Mouse (Mus musculus): ENCODE data around the gene C1qtnf6. TPM values are rescaled to one million over a fixed set of nuclear protein-coding genes. Genes with fewer than 3 reads are reported as not detected.

Gene C1qtnf6
- polyA plus RNA-seq, 1 experiment from 2014 or later, result 41.2 TPM

DNA sequence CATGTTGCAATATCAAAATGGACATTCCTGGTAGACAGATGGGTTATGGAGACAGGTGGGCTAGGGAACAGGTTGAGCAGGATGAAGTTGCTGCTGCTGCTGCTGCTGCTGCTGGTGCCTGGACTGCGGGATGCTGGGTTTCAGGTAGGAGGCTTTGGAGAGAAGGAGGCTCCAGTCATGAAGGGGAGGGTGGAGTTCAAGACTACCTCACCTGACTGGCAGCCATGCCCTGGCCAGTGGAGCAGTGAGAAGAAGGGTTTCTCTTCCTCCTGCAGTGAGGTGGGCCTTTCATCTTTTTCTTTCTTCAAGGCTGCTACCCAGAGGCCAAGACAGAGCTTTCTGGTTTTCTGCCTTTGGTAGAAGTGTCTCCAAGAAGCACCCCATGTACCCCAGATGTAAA, 54.3 kb downstream of the C1qtnf6 start:
- Histone ChIP-seq H3K9ac (no peak overlapping the region), H3K4me3 (no peak overlapping the region), H3K9me3 (no peaks in the 10 kb centered on the region), H3K4me2 (no peak overlapping the region), H3K27ac (no peak overlapping the region), H3K27me3 (no peaks in the 10 kb centered on the region), H3K36me3 (no peaks in the 10 kb centered on the region), H3K4me1 (0 out of 2 replicates have a peak, but pooled peaks cover 2% of the 10 kb centered on the region)
- ATAC-seq (ENCODE audit: insufficient number of reproducible peaks, insufficient read depth, low FRiP score, low TSS enrichment, low read depth), result no peak
- WGBS, result 76% methylated on average over 1 of the region's 1 CpGs

DNA sequence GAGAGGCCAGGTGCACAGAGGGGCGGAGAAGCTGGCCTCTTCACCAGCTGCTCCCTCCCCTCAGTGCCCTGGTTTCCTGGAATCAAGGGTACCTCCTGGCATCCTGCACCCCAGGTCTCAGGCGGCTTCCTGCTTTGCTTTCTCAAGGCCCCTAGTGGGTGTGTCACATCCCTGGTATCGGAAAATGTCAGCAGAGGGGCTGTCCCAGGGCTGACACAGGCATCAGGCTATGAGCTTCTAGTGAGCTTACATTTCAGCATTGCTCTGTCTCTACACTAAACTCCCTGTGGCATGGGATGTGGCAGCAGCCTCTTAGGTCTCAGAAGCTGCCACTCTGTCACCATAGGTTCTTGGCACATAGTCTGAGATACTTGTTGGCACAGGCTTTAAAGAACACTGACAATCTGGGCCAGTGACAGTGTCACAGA, 55.6 kb downstream of the C1qtnf6 start:
- Histone ChIP-seq H3K27me3 (no peaks in the 10 kb centered on the region), H3K4me1 (0 out of 2 replicates have a peak, but pooled peaks cover 2% of the 10 kb centered on the region), H3K4me2 (no peak overlapping the region), H3K4me3 (no peak overlapping the region), H3K9ac (no peak overlapping the region), H3K9me3 (no peaks in the 10 kb centered on the region), H3K27ac (no peak overlapping the region), H3K36me3 (no peaks in the 10 kb centered on the region)
- WGBS, result 60% methylated on average over 3 of the region's 3 CpGs
- no peak for ATAC-seq (ENCODE audit: insufficient number of reproducible peaks, insufficient read depth, low FRiP score, low TSS enrichment, low read depth)

DNA sequence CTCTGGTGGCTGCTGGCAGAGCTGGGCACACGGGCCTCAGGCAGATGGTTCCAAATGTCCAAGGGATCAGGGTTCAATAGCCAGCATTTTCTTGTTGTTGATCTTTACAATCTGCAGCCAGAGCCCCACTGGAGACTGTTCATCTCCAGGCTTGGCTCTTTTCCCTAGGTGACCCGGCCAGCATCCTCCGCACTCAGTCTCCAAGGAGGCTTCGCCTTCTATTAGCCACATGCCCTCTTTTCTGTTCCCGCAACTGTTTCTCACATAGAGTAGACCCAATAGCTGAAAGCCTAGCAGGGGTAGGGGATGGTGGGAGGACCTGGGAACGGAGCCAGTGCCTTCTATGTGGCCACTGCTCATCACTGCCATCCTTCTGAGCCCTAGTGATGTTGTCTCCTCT, 57.8 kb downstream of the C1qtnf6 start:
- H3K27me3 ChIP-seq, result no peaks in the 10 kb centered on the region
- no peak overlapping the region for H3K9ac ChIP-seq
- no peak overlapping the region for H3K27ac ChIP-seq
- ATAC-seq (ENCODE audit: insufficient number of reproducible peaks, insufficient read depth, low FRiP score, low TSS enrichment, low read depth), result no peak
- no peaks in the 10 kb centered on the region for H3K9me3 ChIP-seq
- 0 out of 2 replicates have a peak, but pooled peaks cover 2% of the 10 kb centered on the region for H3K4me1 ChIP-seq
- H3K4me3 ChIP-seq, result no peak overlapping the region
- H3K36me3 ChIP-seq, result no peaks in the 10 kb centered on the region
- H3K4me2 ChIP-seq, result no peak overlapping the region
- whole genome bisulfite sequencing, result 81% methylated on average over 6 of the region's 6 CpGs

Other genes with a start within 250 kb of the C1qtnf6 start
- gene Csf2rb2, start 225.7 kb downstream of the C1qtnf6 start, polyA plus RNA-seq (2015; fragmentation: Nextera tagmentation; extraction: Ambion mirVana), result 0.23 and 0.70 TPM in 2 replicates
- gene Csf2rb, start 205.7 kb downstream of the C1qtnf6 start, polyA plus RNA-seq (2015; fragmentation: Nextera tagmentation; extraction: Ambion mirVana), result 1.6 and 1.9 TPM in 2 replicates
- gene Tex33, start 135.5 kb downstream of the C1qtnf6 start, polyA plus RNA-seq (2015; fragmentation: Nextera tagmentation; extraction: Ambion mirVana), result not detected in 2 replicates
- gene Tst, start 125.5 kb downstream of the C1qtnf6 start, polyA plus RNA-seq (2015; fragmentation: Nextera tagmentation; extraction: Ambion mirVana), result 22.6 and 25.9 TPM in 2 replicates
- gene Mpst, start 125.0 kb downstream of the C1qtnf6 start, polyA plus RNA-seq (2015; fragmentation: Nextera tagmentation; extraction: Ambion mirVana), result 2.6 and 2.8 TPM in 2 replicates
- 49.5 and 50.6 TPM in 2 replicates for gene Kctd17, start 102.9 kb downstream of the C1qtnf6 start, polyA plus RNA-seq (2015; fragmentation: Nextera tagmentation; extraction: Ambion mirVana)
- gene Tmprss6, start 62.8 kb downstream of the C1qtnf6 start, polyA plus RNA-seq (2015; fragmentation: Nextera tagmentation; extraction: Ambion mirVana), result 0.53 and 1.5 TPM in 2 replicates
- 0.28 and 0.30 TPM in 2 replicates for gene Il2rb, start 36.1 kb downstream of the C1qtnf6 start, polyA plus RNA-seq (2015; fragmentation: Nextera tagmentation; extraction: Ambion mirVana)
- 0.45 TPM in 1 of 2 replicates, not detected in the other for gene Sstr3, start 13.3 kb upstream of the C1qtnf6 start, polyA plus RNA-seq (2015; fragmentation: Nextera tagmentation; extraction: Ambion mirVana)
- 13.3 and 13.4 TPM in 2 replicates for gene Rac2, start 41.4 kb upstream of the C1qtnf6 start, polyA plus RNA-seq (2015; fragmentation: Nextera tagmentation; extraction: Ambion mirVana)
- 8.5 and 10.1 TPM in 2 replicates for gene Cyth4, start 65.6 kb upstream of the C1qtnf6 start, polyA plus RNA-seq (2015; fragmentation: Nextera tagmentation; extraction: Ambion mirVana)
- 0.06 TPM in 1 of 2 replicates, not detected in the other for gene Elfn2, start 187.4 kb upstream of the C1qtnf6 start, polyA plus RNA-seq (2015; fragmentation: Nextera tagmentation; extraction: Ambion mirVana)
- 16.1 and 18.8 TPM in 2 replicates for gene Mfng, start 242.1 kb upstream of the C1qtnf6 start, polyA plus RNA-seq (2015; fragmentation: Nextera tagmentation; extraction: Ambion mirVana)